Mouse (Mus musculus) limb, embryonic 13.5 days (tissue): Measurements from ENCODE around the gene Acd. TPM values are rescaled to one million over a fixed set of nuclear protein-coding genes. Genes with fewer than 3 reads are reported as not detected.

Source experiments
- ATAC-seq: fragments of 200-750 bp; cut with Nextera tagmentation; 2 replicates; pipeline ENCODE4 v1.8.0; 2017; ENCODE audit warnings: low read depth, moderate number of reproducible peaks, moderate TSS enrichment; ENCODE audit not compliant: low FRiP score
- H3K27ac ChIP-seq: fragments of 300-500 bp; sonication (generic); 2 replicates; pipeline ENCODE4 v1.5.1; 2015; ENCODE audit warnings: inconsistent platforms, mild to moderate bottlenecking, moderate library complexity
- H3K27me3 ChIP-seq: fragments of 300-500 bp; sonication (generic); 2 replicates; pipeline ENCODE4 v1.6.1; 2015; ENCODE audit warnings: mild to moderate bottlenecking, inconsistent platforms
- H3K36me3 ChIP-seq: fragments of 300-500 bp; sonication (generic); 2 replicates; pipeline ENCODE4 v1.6.1; 2015; ENCODE audit warnings: inconsistent platforms, mild to moderate bottlenecking, moderate library complexity
- H3K4me1 ChIP-seq: fragments of 300-500 bp; sonication (generic); 2 replicates; pipeline ENCODE4 v1.6.1; 2015; ENCODE audit warnings: inconsistent platforms
- H3K4me2 ChIP-seq: fragments of 300-500 bp; sonication (generic); replicated peaks from 2 replicates; pipeline ENCODE4 v1.6.1; 2015; ENCODE audit warnings: inconsistent platforms, mild to moderate bottlenecking, moderate library complexity
- H3K4me3 ChIP-seq: fragments of 300-500 bp; sonication (generic); 2 replicates; pipeline ENCODE4 v1.5.1; 2015; ENCODE audit warnings: moderate library complexity, mild to moderate bottlenecking, inconsistent platforms
- H3K9ac ChIP-seq: fragments of 300-500 bp; sonication (generic); 2 replicates; pipeline ENCODE4 v1.6.1; 2015; ENCODE audit warnings: mild to moderate bottlenecking, inconsistent platforms
- H3K9me3 ChIP-seq: fragments of 300-500 bp; sonication (generic); 2 replicates; pipeline ENCODE4 v1.6.1; 2016; ENCODE audit warnings: inconsistent platforms
- WGBS: fragments of 180-500 bp; shearing (Covaris S2); methylation state at CpG from one replicate; pipeline ENCODE4 v1.1.7; 2015; 5-methylcytosine and 5-hydroxymethylcytosine counted together
- polyA plus RNA-seq: library from polyadenylated mRNA; unstranded; fragments of >200 nt; fragmentation: Nextera tagmentation; extraction: Ambion mirVana; gene quantifications from 2 replicates; pipeline ENCODE4 v1.2.1, GENCODE M21; 2015

Acd gene
- polyA plus RNA-seq, 1 experiment from 2014 or later = 81.5 TPM

DNA sequence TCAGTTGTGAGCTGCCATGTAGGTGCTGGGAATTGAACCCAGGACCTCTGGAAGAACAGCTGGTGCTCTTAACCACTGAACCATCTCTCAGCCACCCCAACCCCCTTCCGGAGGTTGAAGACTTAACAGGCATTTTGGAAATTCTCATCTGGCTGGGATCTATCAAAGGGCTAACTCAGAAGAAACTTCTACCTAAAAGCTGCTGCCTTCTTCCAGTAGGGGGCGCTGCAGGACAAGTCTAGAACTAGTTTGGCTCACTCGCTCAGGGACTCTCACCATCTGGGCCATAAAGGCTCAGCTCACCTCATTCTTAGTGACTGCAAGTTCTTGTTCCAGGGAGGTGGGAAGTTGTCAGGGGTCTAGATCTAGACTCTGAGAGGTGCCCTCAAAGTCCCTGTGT is 13.2 kb upstream of the Acd start:
- peak overlapping the region; percentile 48; the same call in 1 of the 2 replicates for H3K27ac ChIP-seq
- peaks cover 13% of the 10 kb centered on the region for H3K36me3 ChIP-seq
- no peak overlapping the region for H3K4me2 ChIP-seq
- no peaks in the 10 kb centered on the region for H3K27me3 ChIP-seq
- H3K4me3 ChIP-seq = no peak overlapping the region
- no peak overlapping the region for H3K9ac ChIP-seq
- peak; percentile 39; the same call in 1 of the 2 replicates for ATAC-seq
- 0 out of 2 replicates have a peak, but pooled peaks cover 5% of the 10 kb centered on the region for H3K4me1 ChIP-seq
- no peaks in the 10 kb centered on the region for H3K9me3 ChIP-seq
- WGBS = 5% methylated on average over 3 of the region's 3 CpGs

GRCm38 (mm10) chr8:105712286-105712685 is 11.4 kb upstream of the Acd start:
- no peak overlapping the region for H3K27ac ChIP-seq
- 87% methylated on average over 3 of the region's 3 CpGs for WGBS
- H3K4me2 ChIP-seq = no peak overlapping the region
- H3K4me3 ChIP-seq = no peak overlapping the region
- H3K9ac ChIP-seq = no peak overlapping the region
- H3K9me3 ChIP-seq = no peaks in the 10 kb centered on the region
- ATAC-seq = no peak
- H3K4me1 ChIP-seq = peaks cover 9% of the 10 kb centered on the region
- H3K27me3 ChIP-seq = no peaks in the 10 kb centered on the region
- H3K36me3 ChIP-seq = peaks cover 11% of the 10 kb centered on the region

DNA sequence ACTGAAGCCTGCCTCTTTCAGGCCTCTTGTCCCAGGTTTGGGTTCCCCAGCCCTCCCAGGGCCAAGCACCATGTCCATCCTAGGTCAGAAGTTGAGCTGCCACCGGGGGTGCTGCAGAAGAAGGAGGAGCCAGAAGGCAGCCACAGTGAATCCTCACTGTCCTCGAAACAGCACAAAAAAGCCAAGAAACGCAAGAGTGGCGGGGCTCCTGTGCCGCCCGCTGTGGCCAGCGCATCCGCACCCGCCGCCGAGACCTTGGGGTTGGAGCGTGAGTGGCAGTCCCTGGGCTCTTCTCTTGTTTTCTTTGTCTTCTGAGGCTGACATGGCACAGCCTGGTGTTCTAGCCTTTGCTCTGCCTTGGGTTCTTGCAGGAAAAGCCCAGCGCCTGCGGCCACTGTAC is 8.4 kb upstream of the Acd start:
- peaks cover 16% of the 10 kb centered on the region for H3K4me1 ChIP-seq
- H3K9me3 ChIP-seq = no peaks in the 10 kb centered on the region
- H3K27me3 ChIP-seq = no peaks in the 10 kb centered on the region
- 76% methylated on average over 14 of the region's 14 CpGs for WGBS
- no peak for ATAC-seq
- no peak overlapping the region for H3K4me2 ChIP-seq
- no peak overlapping the region for H3K4me3 ChIP-seq
- H3K27ac ChIP-seq = no peak overlapping the region
- H3K36me3 ChIP-seq = peaks cover 3% of the 10 kb centered on the region
- H3K9ac ChIP-seq = no peak overlapping the region

- H3K4me2 ChIP-seq = no peak overlapping the region
- no peak overlapping the region for H3K4me3 ChIP-seq
- H3K9me3 ChIP-seq = no peaks in the 10 kb centered on the region
- no peak overlapping the region for H3K27ac ChIP-seq
- H3K36me3 ChIP-seq = peaks cover 9% of the 10 kb centered on the region
- ATAC-seq = no peak
- H3K4me1 ChIP-seq = peaks cover 16% of the 10 kb centered on the region
- no peaks in the 10 kb centered on the region for H3K27me3 ChIP-seq
- 92% methylated on average over 8 of the region's 8 CpGs for WGBS
- H3K9ac ChIP-seq = no peak overlapping the region
Observed at GRCm38 (mm10) chr8:105708675-105709074, 7.8 kb upstream of the Acd start.

DNA sequence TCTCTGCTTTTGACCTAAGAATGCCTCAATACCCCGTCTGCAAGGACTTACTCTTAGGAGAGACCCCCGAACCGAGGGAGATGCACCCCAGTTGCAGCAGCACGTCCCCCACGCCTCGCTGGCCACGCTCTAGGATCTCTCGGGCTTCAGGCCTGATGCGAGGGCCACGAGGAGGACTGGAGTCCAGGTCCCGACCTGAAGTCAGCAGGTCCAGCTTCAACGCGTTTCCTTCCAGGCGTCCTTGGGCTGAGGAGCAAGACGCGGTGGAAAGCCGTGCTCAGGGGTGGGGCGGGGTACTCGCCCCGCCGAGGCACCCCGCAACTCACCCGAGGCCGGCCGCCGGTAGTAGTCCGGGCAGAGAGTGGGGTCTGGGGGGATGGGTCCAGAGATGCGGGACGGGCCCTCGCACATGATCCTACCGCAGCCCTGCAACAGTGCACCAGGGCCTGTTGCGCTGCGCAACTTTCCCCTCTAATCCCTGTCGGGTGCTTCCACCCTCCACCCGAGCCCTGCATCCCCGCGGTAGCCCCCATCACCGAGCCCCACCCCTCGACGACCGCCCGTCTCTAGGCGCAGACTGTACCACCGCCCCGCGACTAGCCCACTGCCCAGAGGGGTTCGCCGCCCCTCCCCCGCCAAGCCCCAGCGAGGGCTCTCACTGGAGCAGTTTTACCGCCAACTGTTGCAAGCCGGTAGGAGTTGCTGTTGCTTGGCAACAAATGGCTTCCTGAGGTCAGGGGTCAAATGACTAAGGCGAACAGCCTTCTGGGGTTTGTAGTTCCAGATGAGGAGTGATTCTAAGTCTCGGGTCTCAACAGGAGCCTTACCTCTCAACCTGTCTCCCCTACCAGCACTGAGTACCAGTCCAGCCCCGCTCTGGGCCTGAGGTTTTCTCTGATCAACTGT is 6.8 kb upstream of the Acd start, which contains the start of the genes 4933405L10Rik and Enkd1:
Gene 4933405L10Rik, plus strand, starts transcription at position 158 of the 906 bp plus-strand sequence.
Gene Enkd1, minus strand, starts transcription at position 713 of the 906 bp plus-strand sequence.
- no peak within 1 kb of the TSS; the same call in 1 of the 2 replicates for H3K27ac ChIP-seq
- H3K9me3 ChIP-seq = no peaks in the 10 kb centered on the region
- peaks cover 19% of the 10 kb centered on the region for H3K36me3 ChIP-seq
- H3K4me2 ChIP-seq = peak within 1 kb of the TSS; percentile 94
- ATAC-seq = peak; percentile 89
- H3K27me3 ChIP-seq = no peaks in the 10 kb centered on the region
- peak within 1 kb of the TSS; percentile 82 for H3K9ac ChIP-seq
- under 1% methylated on average over 55 of the region's 55 CpGs for WGBS
- peak within 1 kb of the TSS; percentile 64 for H3K4me3 ChIP-seq
- H3K4me1 ChIP-seq = peaks cover 16% of the 10 kb centered on the region

DNA sequence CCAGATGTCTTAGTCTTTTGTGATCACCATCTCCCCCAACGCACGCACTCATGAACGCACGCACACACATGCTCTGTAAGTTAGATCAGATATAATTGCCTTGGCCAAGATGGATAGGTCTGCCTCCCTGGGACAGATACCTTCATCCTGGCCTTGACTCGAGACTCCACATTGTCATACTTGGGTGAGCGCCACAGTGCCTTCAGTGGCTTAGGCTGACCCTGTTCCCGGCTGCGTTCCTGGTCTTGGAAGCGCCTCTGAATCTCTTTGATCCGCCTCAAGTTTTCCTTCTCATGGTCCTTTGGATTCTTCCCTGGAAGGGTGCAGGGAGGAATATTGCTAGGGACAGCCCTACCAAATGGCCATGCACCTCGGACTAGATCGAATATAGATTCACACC is 5.5 kb upstream of the Acd start:
- Histone ChIP-seq H3K4me1 (peaks cover 23% of the 10 kb centered on the region), H3K9me3 (no peaks in the 10 kb centered on the region), H3K4me3 (peak overlapping the region; percentile 64), H3K27ac (no peak overlapping the region), H3K4me2 (peak overlapping the region; percentile 94), H3K27me3 (no peaks in the 10 kb centered on the region), H3K36me3 (peaks cover 22% of the 10 kb centered on the region), H3K9ac (peak overlapping the region; percentile 82; the same call in 1 of the 2 replicates)
- ATAC-seq = no peak
- WGBS = 80% methylated on average over 12 of the region's 12 CpGs

- WGBS = 85% methylated on average over 6 of the region's 6 CpGs
- Histone ChIP-seq H3K4me2 (no peak overlapping the region), H3K9ac (no peak overlapping the region), H3K4me1 (peaks cover 28% of the 10 kb centered on the region), H3K36me3 (peaks cover 22% of the 10 kb centered on the region), H3K27me3 (no peaks in the 10 kb centered on the region), H3K27ac (no peak overlapping the region), H3K4me3 (no peak overlapping the region), H3K9me3 (no peaks in the 10 kb centered on the region)
- no peak for ATAC-seq
Observed at GRCm38 (mm10) chr8:105704955-105705354, 4.1 kb upstream of the Acd start.

DNA sequence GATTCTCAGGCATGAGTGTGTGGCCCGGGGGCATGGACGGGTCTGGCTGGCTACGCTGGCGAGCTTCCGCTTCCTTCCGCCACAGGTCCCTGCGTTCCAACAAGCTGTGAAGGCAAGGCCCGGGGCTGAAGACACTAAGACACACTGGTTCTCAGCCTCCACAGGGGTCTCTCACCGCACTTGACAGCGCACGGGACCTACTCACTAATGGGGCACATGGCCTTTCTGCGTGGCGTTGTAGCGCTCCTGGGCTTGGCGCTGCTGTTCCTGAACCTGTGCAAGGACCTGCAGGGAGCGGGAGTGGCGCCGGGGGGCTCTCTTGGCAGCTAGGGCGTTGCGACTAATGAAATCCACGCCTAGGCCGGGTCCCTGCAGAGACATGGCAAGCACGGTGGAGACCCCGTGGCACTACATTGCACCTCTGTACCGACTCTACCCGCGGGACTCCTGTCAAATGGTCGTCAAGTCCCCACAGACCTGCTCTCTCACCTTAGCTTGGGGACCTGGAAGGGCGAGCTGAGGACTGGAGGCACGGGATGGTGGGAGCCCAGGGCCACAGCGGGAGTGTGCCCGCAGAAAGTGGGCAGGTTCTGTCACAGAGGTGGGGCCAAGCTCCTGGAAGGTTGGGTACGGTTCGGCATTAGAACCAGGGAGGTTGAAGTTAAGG is 3.4 kb upstream of the Acd start:
- H3K27me3 ChIP-seq = no peaks in the 10 kb centered on the region
- WGBS = 88% methylated on average over 34 of the region's 34 CpGs

DNA sequence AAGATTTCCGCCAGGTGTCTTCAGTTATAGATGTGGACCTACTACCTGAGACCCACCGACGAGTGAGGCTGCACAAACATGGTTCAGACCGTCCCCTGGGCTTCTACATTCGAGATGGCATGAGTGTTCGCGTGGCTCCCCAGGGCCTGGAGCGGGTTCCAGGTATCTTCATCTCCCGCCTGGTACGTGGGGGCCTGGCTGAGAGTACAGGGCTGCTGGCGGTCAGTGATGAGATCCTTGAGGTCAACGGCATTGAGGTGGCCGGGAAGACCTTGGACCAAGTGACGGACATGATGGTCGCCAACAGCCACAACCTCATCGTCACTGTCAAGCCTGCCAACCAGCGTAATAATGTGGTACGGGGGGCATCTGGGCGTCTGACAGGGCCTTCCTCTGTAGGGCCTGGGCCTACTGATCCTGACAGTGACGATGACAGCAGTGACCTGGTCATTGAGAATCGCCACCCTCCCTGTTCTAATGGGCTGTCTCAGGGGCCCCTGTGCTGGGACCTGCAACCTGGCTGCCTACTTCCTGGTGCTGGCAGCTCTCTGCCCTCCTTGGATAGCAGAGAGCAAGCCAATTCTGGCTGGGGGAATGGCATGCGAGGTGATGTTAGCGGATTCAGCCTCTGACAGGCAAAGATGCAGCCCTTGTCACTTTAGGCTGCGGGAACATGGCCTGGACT is 2.0 kb upstream of the Acd start:
- Histone ChIP-seq H3K4me2 (no peak overlapping the region), H3K4me3 (0 out of 2 replicates have a peak overlapping the region, but pooled peaks have one; percentile 71), H3K4me1 (peaks cover 34% of the 10 kb centered on the region), H3K27ac (no peak overlapping the region), H3K27me3 (no peaks in the 10 kb centered on the region), H3K36me3 (peaks cover 38% of the 10 kb centered on the region), H3K9me3 (no peaks in the 10 kb centered on the region), H3K9ac (peak overlapping the region; percentile 10; the same call in 1 of the 2 replicates)
- 92% methylated on average over 24 of the region's 24 CpGs for WGBS
- no peak for ATAC-seq

More for the DNA sequence above, 3.4 kb upstream of the Acd start:
- H3K4me1 ChIP-seq = peaks cover 34% of the 10 kb centered on the region
- no peak for ATAC-seq
- no peaks in the 10 kb centered on the region for H3K9me3 ChIP-seq
- no peak overlapping the region for H3K4me2 ChIP-seq
- no peak overlapping the region for H3K27ac ChIP-seq
- H3K9ac ChIP-seq = no peak overlapping the region
- H3K36me3 ChIP-seq = peaks cover 24% of the 10 kb centered on the region
- no peak overlapping the region for H3K4me3 ChIP-seq

- H3K9ac ChIP-seq = peak overlapping the region; percentile 71
- ATAC-seq = no peak
- H3K27me3 ChIP-seq = no peaks in the 10 kb centered on the region
- H3K27ac ChIP-seq = no peak overlapping the region
- H3K4me3 ChIP-seq = peak overlapping the region; percentile 71
- no peaks in the 10 kb centered on the region for H3K9me3 ChIP-seq
- peaks cover 27% of the 10 kb centered on the region for H3K4me1 ChIP-seq
- H3K4me2 ChIP-seq = peak overlapping the region; percentile 87
- 45% methylated on average over 18 of the region's 18 CpGs for WGBS
- peaks cover 47% of the 10 kb centered on the region for H3K36me3 ChIP-seq
Observed at GRCm38 (mm10) chr8:105702001-105702401, 1.1 kb upstream of the Acd start.

DNA sequence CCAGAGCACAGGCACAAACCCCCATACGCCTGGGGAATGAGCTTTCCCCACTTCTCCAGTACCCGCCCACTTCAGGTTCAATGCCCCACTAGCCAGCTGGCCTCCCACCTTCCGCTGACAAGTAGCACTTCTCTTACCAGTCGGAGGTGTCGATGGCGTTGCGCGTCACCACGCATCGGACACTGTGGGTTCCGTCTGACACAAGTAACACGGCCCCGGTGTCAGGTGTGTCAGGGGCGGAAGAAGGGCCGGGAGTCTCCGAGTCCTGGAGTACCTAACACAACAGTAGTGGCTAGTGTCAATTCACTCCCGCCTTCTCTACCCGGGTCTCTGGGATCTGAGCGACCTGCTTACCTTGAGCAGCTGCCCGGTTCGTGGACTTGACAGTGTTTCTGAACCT is 336 bp downstream of the Acd start:
- Histone ChIP-seq H3K4me1 (peaks cover 18% of the 10 kb centered on the region), H3K27me3 (peaks cover 5% of the 10 kb centered on the region), H3K9ac (peak overlapping the region; percentile 71), H3K9me3 (no peaks in the 10 kb centered on the region), H3K27ac (peak overlapping the region; percentile 91), H3K4me3 (peak overlapping the region; percentile 71), H3K4me2 (peak overlapping the region; percentile 87), H3K36me3 (peaks cover 51% of the 10 kb centered on the region)
- WGBS = 0% methylated on average over 21 of the region's 21 CpGs
- peak; percentile 54 for ATAC-seq
